Mouse (Mus musculus) myocyte (in vitro differentiated cells): ENCODE results near the gene Btnl9. TPM values are rescaled to one million over a fixed set of nuclear protein-coding genes. Genes with fewer than 3 reads are reported as not detected.
"Not testable (repeated sequence)": the region's sequence is repeated elsewhere in the genome, so short reads cannot be mapped to it uniquely, and the experiment has no call there.

Experiments used
- H3K27me3 ChIP-seq: one replicate; pipeline ENCODE4 v1.6.1; 2011; ENCODE audit not compliant: control insufficient read depth, insufficient read depth, insufficient read length
- H3K36me3 ChIP-seq: one replicate; pipeline ENCODE4 v1.6.1; 2011; ENCODE audit not compliant: control insufficient read depth, insufficient read depth
- H3K4me2 ChIP-seq: one replicate; pipeline ENCODE4 v1.6.1; 2011; ENCODE audit warnings: low read depth, control low read depth
- H3K4me3 ChIP-seq: one replicate; pipeline ENCODE4 v1.5.1; 2011; ENCODE audit warnings: mild to moderate bottlenecking, control low read depth, moderate library complexity
- H3K79me2 ChIP-seq: one replicate; pipeline ENCODE4 v1.6.1; 2011; ENCODE audit not compliant: control insufficient read depth, insufficient read depth
- H3ac ChIP-seq: one replicate; pipeline ENCODE4 v1.6.1; 2011; ENCODE audit not compliant: control insufficient read depth, insufficient read length
- CEBPB ChIP-seq: IDR thresholded peaks from 2 replicates; pipeline ENCODE4 v1.6.1; 2011; ENCODE audit warnings: mild to moderate bottlenecking, moderate library complexity; ENCODE audit not compliant: poor library complexity, insufficient read depth, severe bottlenecking
- E2F4 ChIP-seq: IDR thresholded peaks from one replicate; pipeline ENCODE4 v1.6.1; 2011; ENCODE audit warnings: mild to moderate bottlenecking, control low read depth, moderate library complexity; ENCODE audit not compliant: insufficient read depth
- MAX ChIP-seq: IDR thresholded peaks from one replicate; pipeline ENCODE4 v1.6.1; 2011; ENCODE audit warnings: low read depth, mild to moderate bottlenecking, control low read depth
- MYOD1 ChIP-seq, 3 experiments: IDR thresholded peaks; one replicate each; pipeline ENCODE4 v1.6.1; 2011; ENCODE audit warnings: control low read depth in 2 of 3, low read depth in 2 of 3, mild to moderate bottlenecking in 2 of 3, moderate library complexity in 1 of 3; ENCODE audit not compliant: insufficient read length in 2 of 3, control insufficient read depth in 1 of 3
- MYOG ChIP-seq, 3 experiments: IDR thresholded peaks; one replicate each; pipeline ENCODE4 v1.6.1; 2011; ENCODE audit warnings: control low read depth in 2 of 3, low read depth in 2 of 3, mild to moderate bottlenecking in 2 of 3; ENCODE audit not compliant: insufficient read length in 2 of 3, control insufficient read depth in 1 of 3, insufficient read depth in 1 of 3
- POLR2A ChIP-seq: IDR thresholded peaks from one replicate; pipeline ENCODE4 v1.6.1; 2011; ENCODE audit warnings: low read depth, mild to moderate bottlenecking, control low read depth, moderate library complexity; ENCODE audit not compliant: insufficient read length
- POLR2AphosphoS2 ChIP-seq: IDR thresholded peaks from one replicate; pipeline ENCODE4 v1.6.1; 2011; ENCODE audit warnings: low read depth, control low read depth; ENCODE audit not compliant: insufficient read length
- REST ChIP-seq: IDR thresholded peaks from one replicate; pipeline ENCODE4 v1.6.1; 2011; ENCODE audit warnings: mild to moderate bottlenecking, control low read depth, moderate library complexity; ENCODE audit not compliant: insufficient read depth, insufficient read length
- SRF ChIP-seq: IDR thresholded peaks from one replicate; pipeline ENCODE4 v1.6.1; 2011; ENCODE audit warnings: low read depth; ENCODE audit not compliant: control insufficient read depth, insufficient read length
- TCF12 ChIP-seq: IDR thresholded peaks from one replicate; pipeline ENCODE4 v1.6.1; 2011; ENCODE audit warnings: mild to moderate bottlenecking, control low read depth; ENCODE audit not compliant: poor library complexity, insufficient read depth, severe bottlenecking
- TCF3 ChIP-seq: IDR thresholded peaks from one replicate; pipeline ENCODE4 v1.6.1; 2011; ENCODE audit warnings: low read depth, control low read depth; ENCODE audit not compliant: insufficient read length
- USF1 ChIP-seq: IDR thresholded peaks from one replicate; pipeline ENCODE4 v1.6.1; 2011; ENCODE audit warnings: low read depth, mild to moderate bottlenecking, control low read depth, moderate library complexity
- polyA plus RNA-seq: library from polyadenylated mRNA; unstranded; fragments of >200 nt; fragmentation: generic; extraction: Trizol; gene quantifications from one replicate; pipeline ENCODE4 v1.2.1, GENCODE M21; 2012; ENCODE audit warnings: missing spikeins

Btnl9 gene
- polyA plus RNA-seq, 1 experiment, result not detected

DNA sequence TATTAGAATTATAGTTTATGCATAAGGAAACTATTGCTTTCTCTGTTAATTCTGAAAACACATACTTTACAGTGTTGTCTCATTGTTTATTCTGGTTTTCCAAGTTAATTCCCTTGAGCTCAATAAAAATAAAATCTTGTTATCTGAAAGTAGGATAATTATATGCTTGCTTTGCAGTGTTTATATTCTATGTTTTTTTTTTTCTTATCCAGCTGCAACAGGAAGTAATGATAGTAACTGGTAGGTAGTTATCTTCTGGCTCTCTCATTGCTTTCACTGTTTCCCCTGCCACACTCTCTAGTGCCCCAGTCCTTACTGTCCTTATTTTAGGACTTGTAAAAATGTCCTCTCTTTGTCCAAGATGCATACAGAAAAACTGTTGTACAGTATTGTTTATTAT lies 13.7 kb upstream of the Btnl9 start:
- TF ChIP-seq MAX (no peak), USF1 (no peak), TCF12 (no peak), REST (no peak), TCF3 (no peak)
- peaks cover 27% of the 10 kb centered on the region for H3K79me2 ChIP-seq
- H3K27me3 ChIP-seq, result no peaks in the 10 kb centered on the region
- H3K36me3 ChIP-seq, result no peaks in the 10 kb centered on the region
- H3ac ChIP-seq, result no peak overlapping the region
- no peak overlapping the region for H3K4me2 ChIP-seq
- H3K4me3 ChIP-seq, result no peak overlapping the region

DNA sequence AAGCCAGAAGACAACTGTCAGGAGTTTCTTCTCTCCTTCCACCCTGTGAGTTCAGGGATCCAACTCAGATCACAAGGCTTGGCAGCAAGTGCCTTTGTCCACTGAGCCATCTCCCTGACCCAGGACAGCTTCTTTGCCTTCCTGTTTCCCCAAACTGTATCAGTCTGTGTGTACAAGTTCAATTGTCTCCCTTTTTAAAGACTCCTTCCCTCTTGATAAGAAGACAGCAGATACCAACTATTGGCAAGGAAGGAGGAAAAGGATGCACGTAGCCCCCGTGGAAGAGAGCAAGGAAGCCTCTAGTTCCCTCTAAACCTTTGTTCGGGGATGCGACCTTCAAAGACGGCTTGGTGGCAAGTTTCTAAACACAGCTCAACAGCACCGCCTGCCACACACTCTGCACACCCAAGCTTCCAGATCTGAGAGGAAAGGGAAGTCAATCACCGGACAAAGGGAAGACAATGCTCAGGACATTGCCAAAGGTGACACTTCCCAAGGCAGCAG lies 8.9 kb upstream of the Btnl9 start:
- TF ChIP-seq TCF3, result no peak
- TF ChIP-seq TCF12, result no peak
- no peak for TF ChIP-seq REST
- TF ChIP-seq USF1, result no peak
- TF ChIP-seq E2F4, result no peak
- no peak for TF ChIP-seq SRF
- TF ChIP-seq POLR2A, result no peak
- no peak for TF ChIP-seq MYOD1 (IDR thresholded peaks at IDR 0.05; ENCODE audit: control insufficient read depth in 1 of 3, insufficient read length in 2 of 3, low read depth in 2 of 3)
- no peak for TF ChIP-seq MYOG (IDR thresholded peaks at IDR 0.05; ENCODE audit: control insufficient read depth in 1 of 3, insufficient read depth in 1 of 3, insufficient read length in 2 of 3, low read depth in 2 of 3)
- no peak for TF ChIP-seq CEBPB
- no peak for TF ChIP-seq MAX
- Histone ChIP-seq H3K4me3 (no peak overlapping the region), H3ac (no peak overlapping the region), H3K79me2 (no peaks in the 10 kb centered on the region), H3K36me3 (no peaks in the 10 kb centered on the region), H3K27me3 (no peaks in the 10 kb centered on the region), H3K4me2 (no peak overlapping the region)

- not testable (repeated sequence) for H3K4me2 ChIP-seq, H3K27me3 ChIP-seq, H3K79me2 ChIP-seq, H3K4me3 ChIP-seq, H3K36me3 ChIP-seq, H3ac ChIP-seq
Observed at GRCm38 (mm10) chr11:49194771-49195170, 7.8 kb upstream of the Btnl9 start.

DNA sequence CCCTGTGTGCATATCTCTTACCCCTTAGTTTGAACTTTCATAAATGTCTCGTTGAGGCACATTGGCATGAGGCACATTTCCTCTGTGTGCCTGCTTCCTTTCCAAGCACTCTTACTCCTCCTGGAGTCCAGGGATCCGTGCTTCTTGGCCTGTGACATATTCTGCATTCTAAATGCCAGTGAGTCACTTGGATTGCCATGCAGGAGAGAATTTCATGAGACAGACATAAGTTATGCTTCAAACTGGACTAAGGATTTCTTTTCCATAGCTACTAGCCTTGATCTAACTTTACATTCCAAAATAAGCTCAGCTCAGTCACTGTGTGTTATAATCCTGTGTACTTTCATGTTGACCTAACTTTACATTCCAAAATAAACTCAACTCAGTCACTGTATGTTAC lies 4.1 kb upstream of the Btnl9 start:
- Histone ChIP-seq H3ac (no peak overlapping the region), H3K27me3 (peaks cover 15% of the 10 kb centered on the region), H3K4me3 (no peak overlapping the region), H3K4me2 (no peak overlapping the region), H3K79me2 (no peaks in the 10 kb centered on the region), H3K36me3 (no peaks in the 10 kb centered on the region)
- no peak for TF ChIP-seq REST
- no peak for TF ChIP-seq USF1
- no peak for TF ChIP-seq POLR2A
- TF ChIP-seq SRF, result no peak
- TF ChIP-seq CEBPB, result no peak
- no peak for TF ChIP-seq TCF12
- no peak for TF ChIP-seq POLR2AphosphoS2
- TF ChIP-seq MYOD1 (IDR thresholded peaks at IDR 0.05; ENCODE audit: control insufficient read depth in 1 of 3, insufficient read length in 2 of 3, low read depth in 2 of 3), result no peak
- no peak for TF ChIP-seq E2F4
- TF ChIP-seq MAX, result no peak
- no peak for TF ChIP-seq TCF3
- TF ChIP-seq MYOG (IDR thresholded peaks at IDR 0.05; ENCODE audit: control insufficient read depth in 1 of 3, insufficient read depth in 1 of 3, insufficient read length in 2 of 3, low read depth in 2 of 3), result no peak

DNA sequence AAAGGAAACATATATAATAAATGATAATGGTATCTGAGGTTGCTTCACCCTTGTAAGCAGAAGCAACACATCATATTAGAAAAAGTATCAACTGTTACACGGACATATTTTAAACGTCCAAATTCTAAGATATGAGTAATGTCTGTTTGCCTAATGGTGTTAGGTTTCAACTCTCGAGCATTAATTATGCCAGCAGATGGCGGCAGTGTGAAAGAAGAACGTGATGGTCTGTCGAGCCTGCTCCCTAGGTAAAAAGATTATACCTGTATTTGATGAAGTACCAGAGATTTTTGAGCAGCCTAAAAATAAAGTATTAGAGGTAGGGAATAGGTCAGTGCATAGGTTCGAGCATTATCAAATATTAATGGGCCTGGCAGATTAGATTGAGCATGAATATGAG lies 2.8 kb upstream of the Btnl9 start:
- no peak for TF ChIP-seq MAX
- no peak for TF ChIP-seq POLR2A
- TF ChIP-seq TCF12, result no peak
- TF ChIP-seq REST, result no peak
- no peak for TF ChIP-seq TCF3
- TF ChIP-seq MYOG (IDR thresholded peaks at IDR 0.05; ENCODE audit: control insufficient read depth in 1 of 3, insufficient read depth in 1 of 3, insufficient read length in 2 of 3, low read depth in 2 of 3), result no peak
- TF ChIP-seq POLR2AphosphoS2, result no peak
- TF ChIP-seq MYOD1 (IDR thresholded peaks at IDR 0.05; ENCODE audit: control insufficient read depth in 1 of 3, insufficient read length in 2 of 3, low read depth in 2 of 3), result no peak
- no peak for TF ChIP-seq USF1
- TF ChIP-seq CEBPB, result no peak
- peaks cover 15% of the 10 kb centered on the region for H3K27me3 ChIP-seq
- no peak overlapping the region for H3K4me2 ChIP-seq
- H3K4me3 ChIP-seq, result no peak overlapping the region
- no peaks in the 10 kb centered on the region for H3K79me2 ChIP-seq
- no peaks in the 10 kb centered on the region for H3K36me3 ChIP-seq
- no peak overlapping the region for H3ac ChIP-seq
